Mouse (Mus musculus): ENCODE measurements around the gene 4930447F04Rik. TPM values are rescaled to one million over a fixed set of nuclear protein-coding genes. Genes with fewer than 3 reads are reported as not detected.

Gene 4930447F04Rik
- not detected in 2 replicates for polyA plus RNA-seq (2015; fragmentation: Nextera tagmentation; extraction: Ambion mirVana)

- no peak within 1 kb of the TSS for H3K27ac ChIP-seq (replicated peaks)
Observed at GRCm38 (mm10) chrX:66304124-66304523, at the start of gene 4930447F04Rik. 4930447F04Rik (minus strand) TSS chrX:66304224.

More at GRCm38 (mm10) chrX:66304124-66304523, at the start of gene 4930447F04Rik:
- Histone ChIP-seq H3K4me1 (replicated peaks) (no peaks in the 10 kb centered on the region), H3K36me3 (no peaks in the 10 kb centered on the region), H3K27me3 (no peaks in the 10 kb centered on the region), H3K9ac (no peak within 1 kb of the TSS), H3K4me3 (no peak within 1 kb of the TSS), H3K4me2 (no peak within 1 kb of the TSS), H3K9me3 (no peaks in the 10 kb centered on the region)
- WGBS = 75% methylated on average over 1 of the region's 1 CpGs
- no peak for ATAC-seq (ENCODE audit: low read depth)

Measured in neural tube, embryonic 13.5 days (tissue).